Mouse (Mus musculus): ENCODE data around the gene Olfr1042. TPM values are rescaled to one million over a fixed set of nuclear protein-coding genes. Genes with fewer than 3 reads are reported as not detected.
"Not testable (repeated sequence)": the region's sequence is repeated elsewhere in the genome, so short reads cannot be mapped to it uniquely, and the experiment has no call there.

Gene Olfr1042
- not detected for total RNA-seq (2021)

GRCm38 (mm10) chr2:86161738-86162137 lies at the start of gene Olfr1042:
Gene Olfr1042, minus strand, starts transcription at chr2:86161838.
- no peak for DNase-seq (ENCODE audit: extremely low spot score in 1 of 2, low spot score in 2 of 2)
- intact Hi-C loops (cut with DNase I), result no loop called here

DNA sequence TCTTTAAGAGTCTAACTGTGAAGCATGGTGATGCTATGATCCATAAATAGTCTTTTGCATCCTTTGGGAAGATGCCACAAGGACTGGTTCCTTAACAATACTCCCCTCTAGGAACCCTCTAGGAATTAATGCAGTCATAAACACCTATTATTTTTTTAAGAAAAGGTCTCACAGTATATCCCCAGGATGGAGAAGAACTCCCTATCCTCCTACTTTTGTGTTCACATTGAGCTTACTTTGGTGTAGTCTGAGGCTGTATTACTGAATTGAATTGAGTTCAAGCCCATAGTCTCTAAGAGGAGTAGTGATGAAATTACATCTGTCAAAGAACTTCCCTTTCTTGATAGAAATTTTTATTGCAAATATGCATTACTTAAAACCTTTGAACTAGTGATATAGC lies 41.3 kb upstream of the Olfr1042 start, which contains the start of gene Olfr1045:
Gene Olfr1045 (minus strand): TSS at position 101 of the 400 bp plus-strand sequence.
- intact Hi-C loops (cut with DNase I), result no loop called here
- DNase-seq (ENCODE audit: extremely low spot score in 1 of 2, low spot score in 2 of 2), result no peak

GRCm38 (mm10) chr2:86195863-86196262 lies 34.2 kb upstream of the Olfr1042 start:
- intact Hi-C loops (cut with DNase I), result no loop called here
- no peak for DNase-seq (ENCODE audit: extremely low spot score in 1 of 2, low spot score in 2 of 2)

DNA sequence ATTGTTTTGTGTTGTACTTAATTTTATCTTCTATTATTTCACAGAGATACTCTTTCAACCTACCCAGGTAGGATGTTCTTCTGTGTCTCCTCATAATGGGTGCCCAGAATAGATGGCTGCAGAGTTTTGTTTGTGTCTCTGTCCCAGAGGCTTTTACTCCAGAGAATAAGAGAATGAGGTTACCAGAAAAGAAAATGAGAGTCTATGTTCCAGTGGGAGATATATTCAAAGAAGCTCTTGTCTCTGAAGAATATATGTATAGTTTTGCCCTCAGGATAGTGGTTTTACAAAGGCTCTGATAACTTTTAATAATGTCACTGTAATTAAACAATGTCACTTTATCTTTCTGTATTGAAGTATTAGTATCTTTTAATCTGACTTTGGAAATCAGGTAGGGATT lies 23.9 kb upstream of the Olfr1042 start, which contains the start of gene Olfr52:
Gene Olfr52 (minus strand): TSS at position 101 of the 400 bp plus-strand sequence.
- intact Hi-C loops (cut with DNase I), result no loop called here
- DNase-seq (ENCODE audit: extremely low spot score in 1 of 2, low spot score in 2 of 2), result no peak

DNA sequence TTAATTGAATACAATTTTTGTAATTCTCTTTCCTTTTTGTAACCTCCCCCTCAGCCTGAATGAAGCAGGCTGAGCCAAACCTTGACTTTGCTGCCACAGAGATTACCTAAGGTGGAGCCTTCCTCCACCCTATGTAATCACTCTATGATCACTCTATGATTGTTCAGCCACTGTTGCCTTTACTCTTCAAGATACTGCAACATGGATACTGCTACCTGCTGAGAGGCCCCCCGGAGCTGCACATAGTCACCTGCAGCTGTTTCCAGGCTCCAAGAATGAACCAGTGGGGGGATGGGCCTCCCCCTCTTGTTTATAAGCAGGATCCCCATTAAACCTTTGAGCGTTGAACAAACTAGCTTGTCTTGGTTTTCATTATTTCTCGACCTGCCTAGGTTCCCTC lies 18.3 kb upstream of the Olfr1042 start:
- intact Hi-C loops (cut with DNase I), result no loop called here
- no peak for DNase-seq (ENCODE audit: extremely low spot score in 1 of 2, low spot score in 2 of 2)

- intact Hi-C loops (cut with DNase I), result no loop called here
Measured at GRCm38 (mm10) chr2:86177720-86178119, 16.1 kb upstream of the Olfr1042 start, which contains the start of gene Olfr1044. Gene Olfr1044, minus strand, starts transcription at chr2:86177820.

GRCm38 (mm10) chr2:86175422-86175821 lies 13.8 kb upstream of the Olfr1042 start:
- intact Hi-C loops (cut with DNase I), result not testable (repeated sequence)

More at GRCm38 (mm10) chr2:86177720-86178119, 16.1 kb upstream of the Olfr1042 start, which contains the start of gene Olfr1044:
- DNase-seq (ENCODE audit: extremely low spot score in 1 of 2, low spot score in 2 of 2), result no peak

DNA sequence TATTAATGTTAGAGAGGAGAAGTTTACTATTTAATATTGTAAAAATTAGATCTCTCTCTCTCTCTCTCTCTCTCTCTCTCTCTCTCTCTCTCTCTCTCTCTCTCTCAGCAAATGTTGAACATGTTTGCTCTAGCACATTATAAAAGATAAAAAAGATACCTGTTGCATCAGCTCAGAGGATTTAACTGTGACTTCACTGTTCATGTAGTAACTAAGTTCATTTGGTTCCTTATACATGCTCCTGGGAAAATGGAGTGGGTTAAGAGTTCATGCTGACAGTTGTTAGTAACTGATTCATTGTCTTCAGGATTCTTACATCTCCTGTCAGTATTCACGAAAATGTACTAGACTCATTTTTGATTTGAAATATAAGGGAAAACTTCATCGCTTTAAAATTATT lies 5.8 kb upstream of the Olfr1042 start, which contains the start of gene Olfr1043:
Gene Olfr1043 (minus strand): TSS at position 101 of the 400 bp plus-strand sequence.
- no peak for DNase-seq (ENCODE audit: extremely low spot score in 1 of 2, low spot score in 2 of 2)
- intact Hi-C loops (cut with DNase I), result no loop called here

More at GRCm38 (mm10) chr2:86175422-86175821, 13.8 kb upstream of the Olfr1042 start:
- not testable (repeated sequence) for DNase-seq (ENCODE audit: extremely low spot score in 1 of 2, low spot score in 2 of 2)

DNA sequence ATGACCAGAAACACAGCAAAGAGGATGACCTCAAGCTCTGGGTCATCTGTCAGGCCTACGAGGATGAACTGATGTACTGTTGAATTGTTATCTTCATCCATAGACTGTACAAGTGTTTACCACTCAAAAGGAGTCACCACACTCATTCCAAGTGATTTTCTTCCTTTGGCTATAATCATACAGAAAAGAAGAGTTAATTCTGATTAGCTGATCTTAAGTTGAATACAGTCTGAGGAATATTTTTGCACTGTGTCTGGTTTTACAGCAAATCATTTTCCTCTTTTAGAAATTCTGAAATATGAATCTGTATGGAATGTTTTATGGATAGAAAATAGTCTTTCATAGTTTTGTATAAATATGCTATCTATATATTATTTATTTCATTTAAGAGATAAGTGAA lies 15.0 kb downstream of the Olfr1042 start, which contains the start of gene Olfr1040:
Gene Olfr1040 (minus strand): TSS at position 101 of the 400 bp plus-strand sequence.
- intact Hi-C loops (cut with DNase I), result no loop called here

GRCm38 (mm10) chr2:86135828-86136227 lies 25.8 kb downstream of the Olfr1042 start, which contains the start of gene Olfr1039:
Gene Olfr1039, minus strand, starts transcription at chr2:86135928.
- DNase-seq (ENCODE audit: extremely low spot score in 1 of 2, low spot score in 2 of 2), result no peak
- intact Hi-C loops (cut with DNase I), result no loop called here

More for the DNA sequence above, 15.0 kb downstream of the Olfr1042 start, which contains the start of gene Olfr1040:
- DNase-seq (ENCODE audit: extremely low spot score in 1 of 2, low spot score in 2 of 2), result no peak

Other genes with a start within 250 kb of the Olfr1042 start
- not detected for gene Olfr1025-ps1, start 246.6 kb downstream of the Olfr1042 start, total RNA-seq (2021)
- not detected for gene Olfr1026, start 240.3 kb downstream of the Olfr1042 start, total RNA-seq (2021)
- gene Olfr1028, start 211.4 kb downstream of the Olfr1042 start, total RNA-seq (2021), result not detected
- not detected for gene Olfr1029, start 187.9 kb downstream of the Olfr1042 start, total RNA-seq (2021)
- gene Olfr1030, start 182.6 kb downstream of the Olfr1042 start, total RNA-seq (2021), result not detected
- gene Olfr1031, start 171.5 kb downstream of the Olfr1042 start, total RNA-seq (2021), result not detected
- gene Olfr1032, start 156.3 kb downstream of the Olfr1042 start, total RNA-seq (2021), result not detected
- not detected for gene Olfr1033, start 141.2 kb downstream of the Olfr1042 start, total RNA-seq (2021)
- gene Olfr1034, start 116.0 kb downstream of the Olfr1042 start, total RNA-seq (2021), result not detected
- gene Olfr1036, start 87.8 kb downstream of the Olfr1042 start, total RNA-seq (2021), result not detected
- not detected for gene Olfr1037, start 74.5 kb downstream of the Olfr1042 start, total RNA-seq (2021)
- gene Olfr1039, start 25.9 kb downstream of the Olfr1042 start, total RNA-seq (2021), result not detected
- not detected for gene Olfr1040, start 15.1 kb downstream of the Olfr1042 start, total RNA-seq (2021)
- not detected for gene Olfr1043, start 5.7 kb upstream of the Olfr1042 start, total RNA-seq (2021)
- not detected for gene Olfr1044, start 16.0 kb upstream of the Olfr1042 start, total RNA-seq (2021)
- gene Olfr52, start 23.8 kb upstream of the Olfr1042 start, total RNA-seq (2021), result not detected
- gene Olfr1045, start 41.2 kb upstream of the Olfr1042 start, total RNA-seq (2021), result not detected
- gene Olfr1046, start 57.5 kb upstream of the Olfr1042 start, total RNA-seq (2021), result not detected
- not detected for gene Olfr1047, start 69.6 kb upstream of the Olfr1042 start, total RNA-seq (2021)
- not detected for gene Olfr1048, start 78.5 kb upstream of the Olfr1042 start, total RNA-seq (2021)
- not detected for gene Olfr1049, start 96.5 kb upstream of the Olfr1042 start, total RNA-seq (2021)
- not detected for gene Olfr1051, start 117.2 kb upstream of the Olfr1042 start, total RNA-seq (2021)
- gene Olfr1052, start 130.6 kb upstream of the Olfr1042 start, total RNA-seq (2021), result not detected
- not detected for gene Olfr1053, start 153.4 kb upstream of the Olfr1042 start, total RNA-seq (2021)
- gene Olfr1054, start 173.6 kb upstream of the Olfr1042 start, total RNA-seq (2021), result not detected
- gene Olfr1055, start 188.4 kb upstream of the Olfr1042 start, total RNA-seq (2021), result not detected
- not detected for gene Olfr1056, start 200.6 kb upstream of the Olfr1042 start, total RNA-seq (2021)
- gene Olfr1057, start 216.6 kb upstream of the Olfr1042 start, total RNA-seq (2021), result not detected
- not detected for gene Olfr1058, start 226.7 kb upstream of the Olfr1042 start, total RNA-seq (2021)